Mouse (Mus musculus): ENCODE data around the gene Scamp5.

The Scamp5 gene

DNA sequence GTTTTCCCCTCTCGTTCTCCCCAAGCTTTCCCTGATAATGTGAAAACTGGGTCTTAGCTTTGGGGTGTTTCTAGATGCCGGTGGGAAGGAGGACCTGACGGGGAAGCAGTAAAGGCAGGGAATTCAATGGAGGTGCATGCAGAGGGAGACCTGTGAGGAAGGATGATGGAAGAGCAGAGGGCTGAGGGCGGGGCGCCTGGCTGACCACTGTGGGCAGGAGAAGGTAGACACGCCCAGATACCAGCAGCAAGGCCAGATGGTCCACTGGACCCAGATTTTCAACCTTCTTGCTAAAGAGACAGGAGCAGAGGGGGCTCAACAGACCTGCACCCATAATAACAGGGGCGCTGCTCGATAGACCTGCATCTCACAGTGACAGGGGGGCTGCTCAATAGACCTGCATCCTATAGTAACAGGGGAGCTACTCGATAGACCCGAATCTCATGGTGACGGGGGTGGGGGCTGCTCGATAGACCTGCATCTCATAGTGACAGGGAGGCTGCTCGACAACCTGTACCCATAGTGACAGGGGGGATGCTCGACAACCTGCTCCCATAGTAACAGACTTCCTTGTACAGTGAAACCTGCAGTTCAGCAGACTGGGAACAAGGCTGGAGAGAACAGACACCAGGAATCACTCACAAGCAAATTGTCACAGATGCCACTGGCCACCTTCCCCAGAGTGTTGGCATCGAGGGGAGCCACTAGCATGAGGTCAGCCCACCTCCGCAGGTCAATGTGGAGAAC, 48.2 kb downstream of the Scamp5 start:
- DNase-seq (ENCODE audit: low spot score), result no peak

DNA sequence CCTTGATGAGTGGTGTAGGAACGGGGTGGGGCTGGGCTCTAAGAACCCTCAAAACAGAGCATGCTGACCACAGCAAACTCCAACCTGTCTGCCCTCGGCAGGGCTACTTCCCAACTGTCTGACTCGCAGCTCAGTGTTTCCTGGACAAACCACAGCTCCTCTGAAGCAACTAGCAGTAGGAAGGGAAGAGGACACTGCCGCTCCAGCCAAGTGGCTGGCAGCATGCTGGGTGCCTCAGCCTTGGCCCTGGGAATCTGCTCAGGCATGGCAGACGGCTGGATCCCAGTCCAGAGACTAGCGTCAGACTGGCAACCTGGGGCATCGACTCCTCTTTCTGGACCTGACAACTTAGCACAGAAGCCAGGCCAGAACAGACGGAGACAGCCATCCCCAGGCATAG, 50.5 kb downstream of the Scamp5 start:
- DNase-seq (ENCODE audit: low spot score), result no peak

DNA sequence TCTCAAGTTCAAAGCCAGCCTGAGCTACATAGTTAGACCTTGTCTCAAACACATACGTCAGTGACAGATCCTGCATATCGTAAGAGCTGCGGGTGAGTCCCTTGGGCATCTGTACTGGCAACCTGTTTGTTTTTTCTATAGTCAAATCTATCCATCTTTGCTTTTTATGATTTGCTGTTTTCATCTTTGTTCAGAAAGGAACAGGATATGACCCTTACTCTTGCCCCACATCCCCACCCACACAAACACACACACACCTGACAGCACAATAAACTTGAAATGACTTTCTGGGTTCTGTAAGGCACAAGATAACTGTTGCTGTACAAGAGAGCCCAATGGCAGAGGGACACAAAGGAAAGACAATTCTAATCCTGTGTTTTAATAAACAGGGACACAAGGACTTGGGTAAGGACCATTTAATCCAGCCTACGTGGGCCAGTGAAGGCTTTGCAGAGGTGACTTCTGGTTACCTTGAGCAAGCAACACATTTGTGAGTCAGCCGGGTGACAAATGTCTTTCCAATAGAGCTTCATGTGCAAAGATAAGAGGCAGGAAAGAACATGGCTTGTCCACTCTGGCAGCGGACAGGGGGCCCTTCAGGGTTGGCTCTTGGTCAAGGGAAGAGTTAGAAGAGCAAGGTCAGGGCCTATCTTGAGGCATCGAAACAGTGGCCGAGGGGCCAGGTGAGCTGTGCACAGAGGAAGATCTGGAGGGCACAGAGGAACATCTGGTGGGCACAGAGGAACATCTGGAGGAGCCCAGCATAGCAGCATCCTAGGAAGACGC, 60.5 kb downstream of the Scamp5 start:
- no peak for DNase-seq (ENCODE audit: low spot score)

DNA sequence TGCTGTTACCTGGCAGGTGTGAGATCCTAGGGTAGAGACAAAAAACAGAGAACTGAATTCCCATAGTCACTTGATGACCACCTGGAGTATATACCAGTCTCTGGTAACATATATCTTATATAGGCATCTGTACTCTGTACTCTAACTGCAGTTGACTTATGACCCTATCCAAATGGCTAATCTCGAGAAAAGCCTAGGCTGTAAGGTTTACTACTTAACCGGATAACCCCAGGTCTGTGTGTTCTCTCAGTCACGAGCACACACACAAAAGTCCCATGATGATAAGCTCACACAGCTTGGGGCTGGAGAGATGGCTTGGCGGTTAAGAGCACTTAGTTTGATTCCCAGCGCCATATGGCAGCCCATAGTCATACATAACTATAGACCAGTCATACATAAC, 61.5 kb downstream of the Scamp5 start:
- no peak for DNase-seq (ENCODE audit: low spot score)

DNA sequence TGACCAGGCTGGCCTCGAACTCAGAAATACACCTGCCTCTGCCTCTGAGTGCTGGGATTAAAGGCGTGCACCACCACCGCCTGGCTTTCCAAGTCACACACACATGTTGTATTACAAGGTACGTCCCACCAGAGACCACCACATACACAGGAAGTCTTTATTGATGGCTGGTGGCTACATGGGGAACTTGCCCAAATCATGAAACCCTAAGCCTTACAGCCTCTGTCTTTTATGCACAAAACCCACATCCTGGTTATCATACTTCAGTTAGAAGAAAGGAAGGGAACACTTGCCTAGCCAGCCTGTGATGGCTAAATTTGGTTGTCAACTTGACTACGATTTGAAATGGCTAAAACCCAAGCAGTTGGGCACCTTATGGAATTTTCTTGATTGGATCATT, 63.8 kb downstream of the Scamp5 start:
- DNase-seq (ENCODE audit: low spot score), result no peak

DNA sequence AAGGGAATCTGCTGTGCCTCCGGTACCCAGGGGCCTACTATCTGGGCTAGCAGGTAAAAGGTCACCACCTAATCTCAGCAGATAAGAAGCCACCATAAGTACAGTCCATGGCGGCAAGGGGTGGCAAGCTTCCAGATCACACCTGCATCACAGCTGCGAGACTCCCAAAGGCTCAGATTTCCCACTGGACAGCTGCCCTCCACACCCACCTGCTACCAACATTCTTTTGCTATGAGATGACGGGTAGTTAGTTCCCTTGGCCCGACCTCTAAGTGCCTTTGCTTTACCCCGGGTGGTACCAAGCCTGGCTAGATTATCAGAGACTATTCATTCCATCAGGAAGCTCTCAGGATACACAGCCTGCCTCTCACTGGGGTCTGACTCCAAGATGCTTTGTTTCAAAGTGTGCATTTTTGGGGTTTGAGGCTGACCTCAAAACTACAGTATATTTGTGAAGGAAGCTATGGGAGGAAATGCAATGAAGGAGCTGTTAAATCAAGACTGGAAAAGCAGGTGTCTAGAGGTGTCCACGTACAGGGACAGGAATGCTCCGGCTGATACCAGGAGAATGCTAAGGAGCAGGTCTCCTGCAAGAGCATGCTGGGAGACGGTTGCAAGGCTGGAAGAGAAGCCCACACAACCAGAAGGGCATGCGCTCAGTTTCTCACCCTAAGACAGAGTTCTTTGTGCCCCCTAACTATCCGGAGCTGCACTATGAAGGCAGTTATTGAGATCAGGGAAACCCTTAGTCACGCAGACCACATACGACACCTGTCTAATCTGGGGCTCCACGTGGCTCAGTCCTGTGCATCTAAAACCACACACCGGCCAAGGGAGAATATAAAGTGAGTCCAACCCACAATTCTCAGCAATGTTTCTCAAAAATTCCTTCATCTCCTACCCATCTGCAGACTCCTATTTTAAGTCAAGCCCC, 65.3 kb downstream of the Scamp5 start:
- DNase-seq (ENCODE audit: low spot score), result no peak

DNA sequence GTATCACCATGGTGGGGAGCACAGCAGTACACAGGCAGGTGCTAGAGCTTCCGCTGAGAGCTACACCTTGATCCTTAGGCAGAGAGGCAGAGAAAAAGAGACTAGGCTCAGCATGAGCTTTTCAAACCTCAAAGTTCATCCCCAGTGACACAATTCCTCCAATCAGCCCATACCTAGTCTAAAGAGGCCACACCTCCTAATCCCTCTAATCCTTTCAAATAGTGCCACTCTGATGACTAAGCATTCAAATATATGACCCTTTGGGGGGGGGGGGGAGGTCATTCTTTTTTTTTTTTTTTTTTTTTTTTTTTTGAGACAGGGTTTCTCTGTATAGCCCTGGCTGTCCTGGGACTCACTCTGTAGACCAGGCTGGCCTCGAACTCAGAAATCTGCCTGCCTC, 69.1 kb downstream of the Scamp5 start:
- DNase-seq (ENCODE audit: low spot score), result no peak

DNA sequence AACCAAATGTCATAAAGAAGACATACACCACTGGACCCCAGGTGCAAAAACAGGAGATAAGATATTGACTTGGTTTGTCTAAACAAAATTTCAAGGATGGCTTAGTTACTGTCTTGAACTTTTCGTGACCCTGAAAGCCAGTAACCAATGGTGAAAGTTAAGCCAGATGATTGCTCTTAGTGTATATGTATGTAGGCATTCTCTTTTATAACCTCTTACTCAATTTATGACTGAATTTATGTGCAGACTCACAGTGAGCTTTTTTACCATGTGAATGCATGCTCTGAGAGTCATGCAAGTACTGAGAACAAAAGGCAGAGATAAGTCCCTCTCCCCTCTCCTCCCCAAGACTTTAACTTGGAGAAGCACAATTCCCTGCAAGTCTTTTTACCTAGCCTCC, 75.0 kb downstream of the Scamp5 start:
- no peak for DNase-seq (ENCODE audit: low spot score)
